Mouse (Mus musculus) forebrain, postnatal 0 days (tissue): ENCODE data around the gene Tmem79. TPM values are rescaled to one million over a fixed set of nuclear protein-coding genes. Genes with fewer than 3 reads are reported as not detected.
"Not testable (repeated sequence)": the region's sequence is repeated elsewhere in the genome, so short reads cannot be mapped to it uniquely, and the experiment has no call there.

Experiments
- ATAC-seq: fragments of 200-750 bp; cut with Nextera tagmentation; 2 replicates; pipeline ENCODE4 v1.8.0; 2017; ENCODE audit warnings: mild to moderate bottlenecking, moderate library complexity
- DNase-seq: peaks from one replicate; pipeline ENCODE4 v3.0.0-alpha.2; 2015
- H3K27ac ChIP-seq: fragments of 300-500 bp; sonication (generic); 2 replicates; pipeline ENCODE4 v1.5.1; 2014; ENCODE audit warnings: low read depth, mild to moderate bottlenecking, antibody characterized with exemption, low read length, moderate library complexity, mixed read lengths
- H3K27me3 ChIP-seq: fragments of 300-500 bp; sonication (generic); 2 replicates; pipeline ENCODE4 v1.6.1; 2014; ENCODE audit warnings: mild to moderate bottlenecking, low read length, mixed read lengths; ENCODE audit not compliant: insufficient read depth
- H3K36me3 ChIP-seq: fragments of 300-500 bp; sonication (generic); 2 replicates; pipeline ENCODE4 v1.6.1; 2014; ENCODE audit warnings: mild to moderate bottlenecking, moderate library complexity; ENCODE audit not compliant: insufficient read depth
- H3K4me1 ChIP-seq: fragments of 300-500 bp; sonication (generic); 2 replicates; pipeline ENCODE4 v1.6.1; 2014; ENCODE audit warnings: antibody characterized with exemption; ENCODE audit not compliant: insufficient read depth
- H3K4me2 ChIP-seq: fragments of 300-500 bp; sonication (generic); 2 replicates; pipeline ENCODE4 v1.6.1; 2014; ENCODE audit warnings: low read depth, mild to moderate bottlenecking, moderate library complexity
- H3K4me3 ChIP-seq: fragments of 300-500 bp; sonication (generic); 2 replicates; pipeline ENCODE4 v1.5.1; 2014; ENCODE audit warnings: low read depth, low read length, mixed read lengths
- H3K9ac ChIP-seq: fragments of 300-500 bp; sonication (generic); 2 replicates; pipeline ENCODE4 v1.6.1; 2014; ENCODE audit warnings: mild to moderate bottlenecking
- H3K9me3 ChIP-seq: fragments of 300-500 bp; sonication (generic); 2 replicates; pipeline ENCODE4 v1.6.1; 2016; ENCODE audit warnings: low read length
- CTCF ChIP-seq: sonication (generic); IDR thresholded peaks from 2 replicates; pipeline ENCODE4 v1.5.1; 2016; ENCODE audit warnings: antibody characterized with exemption, control low read depth, low read depth
- WGBS: fragments of 180-500 bp; shearing (Covaris S2); extraction: QIAGEN DNeasy Blood & Tissue Kit; methylation state at CpG from one replicate; pipeline ENCODE4 v1.1.7; 2014; 5-methylcytosine and 5-hydroxymethylcytosine counted together
- polyA plus RNA-seq: library from polyadenylated mRNA; unstranded; fragments of >200 nt; fragmentation: Nextera tagmentation; extraction: Ambion mirVana; gene quantifications from 2 replicates; pipeline ENCODE4 v1.2.1, GENCODE M21; 2015
- total RNA-seq: library from RNA; depleted of rRNA; stranded (reverse); fragments of >200 nt; gene quantifications from 2 replicates; pipeline ENCODE4 v1.2.3, GENCODE M21; 2014

The Tmem79 gene
- total and polyA plus RNA-seq, 2 experiments from 2014 or later: 0.33 to 0.92 TPM

DNA sequence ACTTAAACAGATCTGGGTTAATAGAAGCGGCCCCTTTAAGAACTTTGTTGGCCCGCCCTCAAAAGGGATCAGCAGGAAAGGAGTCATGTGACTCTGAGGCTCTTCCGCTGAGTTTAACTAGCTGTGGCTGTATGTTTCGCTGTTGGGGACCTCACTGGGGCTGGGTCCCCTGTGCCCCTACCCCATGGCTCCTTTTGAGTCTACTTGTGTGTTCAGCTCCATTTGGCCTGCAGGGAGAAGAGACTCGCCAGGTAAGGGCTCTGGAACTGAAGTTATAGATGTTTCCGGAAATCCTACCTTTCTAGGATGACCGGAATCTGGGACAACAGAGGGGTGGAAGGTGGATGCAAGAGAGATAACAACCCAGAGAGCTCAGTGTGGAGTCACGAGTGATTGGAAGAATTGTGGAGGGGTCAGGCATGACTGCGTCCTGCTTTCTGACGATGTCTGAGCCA lies 11.0 kb downstream of the Tmem79 start, which contains the start of gene Glmp:
Gene Glmp, plus strand, starts transcription at position 73 of the 455 bp plus-strand sequence.
- ATAC-seq (peak; percentile 94), DNase-seq (peak; percentile 80)
- peak within 1 kb of the TSS; percentile 79 for H3K4me2 ChIP-seq
- peak within 1 kb of the TSS; percentile 60 for H3K4me3 ChIP-seq
- H3K27ac ChIP-seq: no peak within 1 kb of the TSS
- H3K9me3 ChIP-seq: no peaks in the 10 kb centered on the region
- no peaks in the 10 kb centered on the region for H3K27me3 ChIP-seq
- H3K4me1 ChIP-seq: peaks cover 6% of the 10 kb centered on the region; the same call in 1 of the 2 replicates
- TF ChIP-seq CTCF: no peak
- H3K9ac ChIP-seq: peak within 1 kb of the TSS; percentile 65
- 1% methylated on average over 10 of the region's 10 CpGs for WGBS
- H3K36me3 ChIP-seq: peaks cover 39% of the 10 kb centered on the region

DNA sequence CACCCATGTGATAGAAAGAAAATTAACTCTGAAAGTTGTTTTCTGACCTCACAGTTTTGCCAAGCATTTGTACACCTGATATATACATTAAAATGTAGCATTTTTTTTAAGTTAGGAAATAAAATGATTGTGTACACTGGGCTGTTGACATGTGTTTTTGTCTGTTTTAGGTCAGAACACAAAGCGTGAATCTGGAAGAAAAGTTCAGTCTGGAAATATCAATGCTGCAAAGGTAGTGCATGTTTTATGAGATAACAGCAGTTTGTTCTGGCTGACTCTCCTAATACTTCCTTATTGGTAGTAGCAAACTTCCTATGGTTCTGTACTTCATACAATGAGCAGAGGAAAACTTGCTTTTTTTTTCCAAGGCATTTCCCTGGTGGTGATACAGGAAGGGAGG lies 36.8 kb downstream of the Tmem79 start:
- ATAC-seq: no peak
- H3K27ac ChIP-seq: no peak overlapping the region
- no peak for DNase-seq
- H3K4me2 ChIP-seq: no peak overlapping the region
- no peaks in the 10 kb centered on the region for H3K9me3 ChIP-seq
- 91% methylated on average over 1 of the region's 1 CpGs for WGBS
- H3K4me3 ChIP-seq: no peak overlapping the region
- H3K36me3 ChIP-seq: peaks cover 44% of the 10 kb centered on the region
- H3K4me1 ChIP-seq: peaks cover 8% of the 10 kb centered on the region; the same call in 1 of the 2 replicates
- no peak overlapping the region for H3K9ac ChIP-seq
- no peak for TF ChIP-seq CTCF
- no peaks in the 10 kb centered on the region for H3K27me3 ChIP-seq

DNA sequence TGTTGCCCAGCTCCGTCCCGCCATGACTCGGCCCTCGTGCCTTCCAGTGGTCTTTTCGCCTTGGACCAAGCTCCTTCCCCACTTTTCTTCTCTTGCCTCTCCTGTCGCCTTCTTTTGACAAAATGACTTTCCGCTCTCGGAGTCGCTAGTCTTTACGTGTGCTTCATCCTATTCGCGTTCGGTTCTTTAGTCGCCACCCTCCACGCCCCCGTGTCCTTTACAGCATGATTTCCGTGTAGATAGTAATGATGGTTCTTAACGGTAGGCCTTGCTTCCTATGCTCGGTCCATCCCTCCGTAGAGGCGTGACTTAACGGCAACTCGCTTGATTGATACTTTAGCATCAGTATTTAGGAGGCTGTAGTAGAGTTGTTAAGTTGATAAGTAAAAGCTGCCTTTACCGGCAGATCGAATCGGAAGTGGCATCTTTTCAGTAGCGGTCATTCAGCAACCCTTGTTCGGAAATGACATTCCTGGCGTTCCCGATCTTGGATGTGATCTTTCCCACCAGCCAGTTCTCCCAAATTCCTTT lies 38.6 kb downstream of the Tmem79 start:
- Histone ChIP-seq H3K27ac (peak overlapping the region; percentile 89), H3K9ac (peak overlapping the region; percentile 58), H3K9me3 (no peaks in the 10 kb centered on the region), H3K36me3 (peaks cover 28% of the 10 kb centered on the region), H3K4me3 (peak overlapping the region; percentile 55), H3K4me1 (peaks cover 8% of the 10 kb centered on the region; the same call in 1 of the 2 replicates), H3K27me3 (no peaks in the 10 kb centered on the region), H3K4me2 (peak overlapping the region; percentile 69)
- no peak for TF ChIP-seq CTCF
- DNase-seq (no peak), ATAC-seq (peak; percentile 2; the same call in 1 of the 2 replicates)
- WGBS: under 1% methylated on average over 30 of the region's 30 CpGs

DNA sequence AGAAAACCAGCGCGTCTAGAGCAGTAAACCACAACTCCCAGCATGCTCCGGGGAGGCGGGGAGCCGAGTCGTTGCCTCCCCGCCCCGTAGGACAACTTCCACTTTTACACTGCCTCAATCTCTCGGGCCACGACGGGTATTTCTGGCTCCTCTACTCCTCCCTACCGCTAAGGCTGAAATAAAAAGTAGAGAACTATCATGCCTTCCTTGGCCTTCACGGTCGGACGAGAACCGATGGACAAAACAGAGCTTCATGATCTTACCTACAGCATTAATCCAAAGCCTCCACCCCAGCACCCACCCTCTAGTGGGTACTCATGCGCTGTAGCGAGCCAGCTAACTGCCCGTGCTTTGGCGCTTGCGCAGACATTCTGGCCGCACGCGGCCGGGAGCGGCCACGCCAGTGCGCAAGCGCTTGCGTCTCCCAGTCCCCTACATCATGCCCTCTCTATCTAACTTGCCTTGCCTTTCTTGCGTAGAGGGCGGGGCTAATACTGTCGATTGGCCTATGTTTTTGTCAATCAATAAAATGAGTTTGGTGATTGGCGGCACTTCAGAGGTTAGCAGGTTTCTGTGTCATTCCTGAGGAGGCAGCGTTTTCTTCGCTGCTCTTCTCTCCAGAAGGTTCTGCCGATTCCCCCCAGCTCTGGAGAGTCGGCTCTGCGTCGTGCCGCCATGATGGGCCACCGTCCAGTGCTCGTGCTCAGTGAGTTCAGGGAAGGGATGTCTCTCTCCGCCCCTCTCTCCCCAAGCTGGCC lies 39.2 kb downstream of the Tmem79 start, which contains the start of the genes Tsacc and Cct3:
Gene Tsacc, minus strand, starts transcription at position 439 of the 758 bp plus-strand sequence.
Gene Cct3, plus strand, starts transcription at position 556 of the 758 bp plus-strand sequence.
- H3K4me3 ChIP-seq: peak within 1 kb of the TSS; percentile 55
- H3K27ac ChIP-seq: peak within 1 kb of the TSS; percentile 93
- no peaks in the 10 kb centered on the region for H3K9me3 ChIP-seq
- no peaks in the 10 kb centered on the region for H3K27me3 ChIP-seq
- WGBS: under 1% methylated on average over 44 of the region's 44 CpGs
- peak within 1 kb of the TSS; percentile 61 for H3K9ac ChIP-seq
- peak; percentile 98 for ATAC-seq
- peak; percentile 100 for DNase-seq
- H3K4me1 ChIP-seq: peaks cover 8% of the 10 kb centered on the region; the same call in 1 of the 2 replicates
- H3K36me3 ChIP-seq: peaks cover 24% of the 10 kb centered on the region
- peak within 1 kb of the TSS; percentile 69 for H3K4me2 ChIP-seq
- peak; percentile 56 for TF ChIP-seq CTCF

DNA sequence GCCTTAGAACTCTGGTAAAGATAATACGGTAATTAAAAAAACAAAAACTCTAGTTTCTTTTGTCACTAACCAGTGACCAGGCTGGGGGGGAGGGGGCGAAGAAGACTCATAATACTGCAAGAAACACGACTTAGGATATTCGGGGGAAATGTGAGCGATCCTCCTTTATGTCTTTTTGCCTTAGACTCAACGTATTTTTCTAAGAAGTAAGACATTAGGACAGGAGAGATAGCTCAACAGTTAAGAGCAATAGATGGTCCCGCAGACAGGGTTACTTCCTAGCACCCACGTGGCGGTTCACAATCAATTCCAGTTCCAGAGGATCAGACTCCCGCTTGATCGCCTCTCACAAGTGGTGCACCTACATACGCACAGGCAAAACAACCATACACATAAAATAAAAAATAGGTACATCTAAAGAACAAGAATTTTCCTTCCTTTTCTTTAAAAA lies 39.8 kb downstream of the Tmem79 start:
- no peak; the same call in 1 of the 2 replicates for ATAC-seq
- H3K36me3 ChIP-seq: peaks cover 18% of the 10 kb centered on the region
- peaks cover 8% of the 10 kb centered on the region; the same call in 1 of the 2 replicates for H3K4me1 ChIP-seq
- no peak for TF ChIP-seq CTCF
- peak overlapping the region; percentile 61 for H3K9ac ChIP-seq
- peak overlapping the region; percentile 93 for H3K27ac ChIP-seq
- 1% methylated on average over 12 of the region's 12 CpGs for whole genome bisulfite sequencing
- H3K27me3 ChIP-seq: no peaks in the 10 kb centered on the region
- DNase-seq: no peak
- peak overlapping the region; percentile 56 for H3K4me2 ChIP-seq
- H3K4me3 ChIP-seq: peak overlapping the region; percentile 55
- H3K9me3 ChIP-seq: no peaks in the 10 kb centered on the region

DNA sequence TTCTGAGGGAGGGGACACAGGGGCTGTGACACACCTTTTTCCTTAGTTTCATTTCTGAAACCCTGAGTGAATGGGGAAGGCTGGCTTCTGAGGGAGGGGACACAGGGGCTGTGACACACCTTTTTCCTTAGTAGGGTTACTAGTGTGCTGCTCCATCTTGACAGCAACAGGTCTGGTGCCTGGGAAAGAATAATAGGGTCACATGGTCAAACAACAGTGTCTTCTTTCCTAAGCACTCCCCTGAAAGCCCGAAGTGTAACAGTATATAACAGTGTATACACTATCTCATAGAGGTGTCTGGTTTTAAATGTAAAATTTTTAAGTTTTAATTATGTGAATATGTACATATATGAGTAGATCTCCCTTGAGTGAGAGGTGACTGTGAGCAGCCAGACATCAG lies 40.7 kb downstream of the Tmem79 start:
- not testable (repeated sequence) for H3K4me3 ChIP-seq

DNA sequence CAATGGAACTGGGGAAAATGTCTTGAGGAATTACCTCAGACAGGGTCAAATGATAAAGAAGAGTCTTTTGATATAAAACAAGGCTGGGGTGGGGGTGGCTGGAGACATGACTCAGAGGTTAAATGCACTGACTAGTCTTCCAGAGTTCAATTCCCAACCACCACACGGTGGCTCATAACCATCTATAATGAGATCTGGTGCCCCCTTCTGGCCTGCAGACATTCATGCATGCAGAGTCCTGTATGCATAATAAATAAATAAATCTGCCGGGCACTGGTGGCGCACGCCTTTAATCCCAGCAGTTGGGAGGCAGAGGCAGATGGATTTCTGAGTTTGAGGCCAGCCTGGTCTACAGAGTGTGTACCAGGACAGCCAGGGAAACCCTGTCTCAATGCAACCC lies 44.0 kb downstream of the Tmem79 start:
- TF ChIP-seq CTCF: peak; percentile 55
- Histone ChIP-seq H3K4me2 (no peak overlapping the region), H3K4me1 (no peaks in the 10 kb centered on the region), H3K27ac (no peak overlapping the region), H3K4me3 (no peak overlapping the region), H3K27me3 (no peaks in the 10 kb centered on the region), H3K36me3 (no peaks in the 10 kb centered on the region), H3K9ac (no peak overlapping the region), H3K9me3 (no peaks in the 10 kb centered on the region)
- DNase-seq (no peak), ATAC-seq (no peak)
- 25% methylated on average over 4 of the region's 4 CpGs for WGBS

More for the DNA sequence above, 40.7 kb downstream of the Tmem79 start:
- not testable (repeated sequence) for DNase-seq, H3K9ac ChIP-seq, H3K27ac ChIP-seq, H3K36me3 ChIP-seq, H3K9me3 ChIP-seq, ATAC-seq, H3K4me1 ChIP-seq, H3K27me3 ChIP-seq
- H3K4me2 ChIP-seq: peak overlapping the region; percentile 56
- 72% methylated on average over 1 of the region's 1 CpGs for WGBS

DNA sequence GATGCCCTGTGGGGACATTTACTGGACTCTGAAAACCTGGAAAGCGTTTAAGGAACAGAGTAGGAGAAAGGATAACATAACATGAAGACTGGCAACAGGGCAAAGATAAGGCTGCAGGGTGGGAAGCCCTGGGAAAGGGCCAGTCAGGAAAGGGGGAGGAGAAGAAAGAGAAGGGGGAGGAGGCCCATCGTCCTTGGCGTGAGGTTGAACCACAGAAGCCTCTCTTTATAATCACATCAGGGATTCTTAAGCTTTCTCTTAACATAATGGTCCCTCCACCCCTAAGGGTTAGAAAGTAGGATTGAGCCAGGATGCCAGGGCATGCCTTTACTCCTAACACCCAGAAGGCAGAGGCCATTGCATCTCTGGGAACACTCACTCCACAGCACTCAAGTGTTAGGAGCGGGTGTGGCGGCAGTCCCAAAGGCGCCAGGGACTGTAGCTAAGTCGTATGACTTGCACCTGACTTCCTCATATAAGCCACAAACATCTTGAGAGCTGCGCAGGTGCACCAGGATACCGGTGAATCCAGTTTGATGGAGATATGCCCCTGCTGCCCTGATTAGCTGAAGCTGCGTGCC lies 47.7 kb downstream of the Tmem79 start:
- not testable (repeated sequence) for ATAC-seq, H3K9ac ChIP-seq, H3K4me3 ChIP-seq, H3K27ac ChIP-seq, H3K9me3 ChIP-seq, H3K27me3 ChIP-seq, DNase-seq, H3K36me3 ChIP-seq, H3K4me1 ChIP-seq, H3K4me2 ChIP-seq
- 66% methylated on average over 8 of the region's 10 CpGs for WGBS
